Mouse (Mus musculus) megakaryocyte, embryonic 14.5 days (primary cell): ENCODE data around the gene Pdxp.

Experiments used
- FLI1 ChIP-seq: IDR thresholded peaks from 2 replicates; pipeline ENCODE4 v1.6.1; 2012; ENCODE audit warnings: low read length, inconsistent platforms, mixed read lengths
- GATA1 ChIP-seq: IDR thresholded peaks from 3 replicates; pipeline ENCODE4 v1.6.1; 2012; ENCODE audit warnings: mixed read lengths, low read length, inconsistent platforms, borderline replicate concordance

- TF ChIP-seq GATA1 (no peak), FLI1 (no peak)
Measured at GRCm38 (mm10) chr15:78959537-78959936, 45.8 kb downstream of the Pdxp start.
